ENCODE assay signal across 10 mouse cellular contexts in the genomic region with DNA sequence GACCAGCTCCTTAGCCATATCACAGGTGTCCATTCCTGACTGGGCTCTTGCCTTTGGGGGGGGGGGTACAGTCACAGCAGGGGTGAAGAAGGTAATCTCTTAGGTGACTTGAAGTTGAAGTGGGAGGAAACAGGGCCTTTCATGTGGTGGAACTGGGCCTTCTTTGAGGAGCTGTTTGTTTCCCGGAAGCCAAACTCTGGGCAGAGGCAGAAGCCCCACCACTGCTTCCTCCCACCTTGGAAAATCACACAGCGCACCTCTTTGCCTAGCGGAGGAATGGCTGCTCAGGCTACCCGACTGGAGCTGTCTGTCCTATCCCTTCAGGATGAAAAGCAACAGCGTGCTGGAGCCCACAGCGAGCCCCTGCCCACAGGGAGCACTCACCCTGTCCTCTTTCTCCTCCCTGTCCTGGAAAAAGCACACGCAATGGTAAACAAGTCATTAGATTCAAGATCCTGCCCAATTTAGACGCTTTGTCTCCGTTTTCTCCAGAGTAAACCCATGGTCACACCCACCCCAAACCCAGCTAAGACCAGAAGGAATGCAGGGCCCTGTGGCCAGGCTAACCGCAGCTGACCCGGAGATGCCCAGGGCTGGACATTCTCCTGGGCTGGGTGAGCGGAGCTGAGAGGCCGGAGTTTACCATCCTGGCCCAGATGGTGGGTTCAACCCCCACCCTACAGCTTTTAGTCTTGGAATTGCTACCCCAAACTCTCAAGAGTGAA. TPM values are rescaled to one million over a fixed set of nuclear protein-coding genes. Genes with fewer than 3 reads are reported as not detected.
DNase-seq lines count a peak whose midpoint lies in the region; ATAC-seq and TF ChIP-seq lines count a peak whose summit lies in the region.
"Had no signal": no experiment of that assay in that cellular context is flagged by ENCODE, and none has a peak within 500 bp of the region (broad histone marks: within the 10 kb centered on the region; RNA-seq: fewer than 3 reads in every experiment).

No protein-coding gene starts in this region.

- peak overlapping the region; percentile 54 for H3K27ac ChIP-seq in heart, embryonic 16.5 days (ENCODE audit: low read length)
- peak overlapping the region; percentile 74 for H3K27ac ChIP-seq in embryonic facial prominence, embryonic 14.5 days (replicated peaks; ENCODE audit: low read depth, low read length)
- peak overlapping the region; percentile 46 for H3K27ac ChIP-seq in liver, postnatal 0 days (ENCODE audit: low read depth)
- no peak overlapping the region for H3K27ac ChIP-seq in hindbrain, embryonic 12.5 days

- 62% methylated on average over 13 of the region's 13 CpGs for WGBS in heart, embryonic 16.5 days
- 54% methylated on average over 13 of the region's 13 CpGs for whole genome bisulfite sequencing in embryonic facial prominence, embryonic 14.5 days
- WGBS in liver, postnatal 0 days (ENCODE audit: insufficient replicate concordance), result 70% methylated on average over 13 of the region's 13 CpGs
- WGBS in hindbrain, embryonic 12.5 days, result 65% methylated on average over 13 of the region's 13 CpGs

- ATAC-seq in heart, embryonic 16.5 days (replicated peaks; ENCODE audit: extremely low read depth, insufficient read depth, low FRiP score), result no peak
- ATAC-seq in CD4-positive, CD25-positive, alpha-beta regulatory T cell, adult 4 months, result peak; percentile 82
- peak; percentile 31; the same call in 1 of the 2 replicates for ATAC-seq in embryonic facial prominence, embryonic 14.5 days (ENCODE audit: low read depth)
- ATAC-seq in liver, postnatal 0 days, result no peak
- no peak for ATAC-seq in hindbrain, embryonic 12.5 days (ENCODE audit: low FRiP score)
- ATAC-seq in erythroblast, adult 5-6 weeks (replicated peaks; ENCODE audit: low FRiP score, poor library complexity, severe bottlenecking), result no peak

- TF ChIP-seq CTCF in liver, postnatal 0 days (IDR thresholded peaks at IDR 0.05; ENCODE audit: low read depth), result no peak

- H3K9ac ChIP-seq in heart, embryonic 16.5 days (ENCODE audit: low read length), result peak overlapping the region; percentile 31; the same call in 1 of the 2 replicates
- H3K9ac ChIP-seq in embryonic facial prominence, embryonic 14.5 days (ENCODE audit: low read depth, low read length), result 0 out of 2 replicates have a peak overlapping the region, but pooled peaks have one; percentile 5
- no peak overlapping the region for H3K9ac ChIP-seq in liver, postnatal 0 days (replicated peaks)
- H3K9ac ChIP-seq in hindbrain, embryonic 12.5 days, result no peak overlapping the region
- H3K9ac ChIP-seq: hindbrain, embryonic 15.5 days had no signal

- no peaks in the 10 kb centered on the region for H3K36me3 ChIP-seq in heart, embryonic 16.5 days (ENCODE audit: control insufficient read depth, insufficient read depth)
- H3K36me3 ChIP-seq in embryonic facial prominence, embryonic 14.5 days (ENCODE audit: control insufficient read depth, insufficient read depth, low read length), result no peaks in the 10 kb centered on the region
- 0 out of 2 replicates have a peak, but pooled peaks cover 3% of the 10 kb centered on the region for H3K36me3 ChIP-seq in liver, postnatal 0 days (replicated peaks; ENCODE audit: insufficient read depth, low read length)
- H3K36me3 ChIP-seq in hindbrain, embryonic 12.5 days, result no peaks in the 10 kb centered on the region
- H3K36me3 ChIP-seq: hindbrain, embryonic 15.5 days had no signal

- TF ChIP-seq EP300 in liver, postnatal 0 days (IDR thresholded peaks at IDR 0.05; ENCODE audit: low read depth), result no peak

- DNase-seq in heart, adult 9 months (ENCODE audit: low spot score in 2 of 2), result no peak
- no peak for DNase-seq in embryonic facial prominence, embryonic 14.5 days (ENCODE audit: low spot score)
- no peak for DNase-seq in liver, postnatal 0 days
- DNase-seq in cerebellum, adult 8-10 months, result no peak
- DNase-seq: retina, postnatal 1 day had no signal

- no peaks in the 10 kb centered on the region for H3K9me3 ChIP-seq in heart, embryonic 16.5 days (replicated peaks; ENCODE audit: control insufficient read depth, low read length)
- no peaks in the 10 kb centered on the region for H3K9me3 ChIP-seq in embryonic facial prominence, embryonic 14.5 days (ENCODE audit: control insufficient read depth, low read length)
- H3K9me3 ChIP-seq in liver, postnatal 0 days (ENCODE audit: low read length), result no peaks in the 10 kb centered on the region
- H3K9me3 ChIP-seq in hindbrain, embryonic 12.5 days (replicated peaks), result no peaks in the 10 kb centered on the region
- H3K9me3 ChIP-seq: hindbrain, embryonic 15.5 days had no signal

- H3K4me1 ChIP-seq in heart, embryonic 16.5 days (ENCODE audit: control insufficient read depth, insufficient read depth, low read length), result peaks cover 35% of the 10 kb centered on the region
- peaks cover 36% of the 10 kb centered on the region for H3K4me1 ChIP-seq in embryonic facial prominence, embryonic 14.5 days (ENCODE audit: control insufficient read depth, insufficient read depth, low read length)
- peaks cover 46% of the 10 kb centered on the region for H3K4me1 ChIP-seq in liver, postnatal 0 days (ENCODE audit: insufficient read depth)
- H3K4me1 ChIP-seq in hindbrain, embryonic 12.5 days, result peaks cover 10% of the 10 kb centered on the region; the same call in 1 of the 2 replicates
- H3K4me1 ChIP-seq: hindbrain, embryonic 15.5 days had no signal

- no peaks in the 10 kb centered on the region for H3K27me3 ChIP-seq in heart, embryonic 16.5 days (ENCODE audit: control insufficient read depth, insufficient read depth, low read length)
- H3K27me3 ChIP-seq in embryonic facial prominence, embryonic 14.5 days (replicated peaks; ENCODE audit: control insufficient read depth, insufficient read depth, low read length), result no peaks in the 10 kb centered on the region
- no peaks in the 10 kb centered on the region for H3K27me3 ChIP-seq in liver, postnatal 0 days (ENCODE audit: insufficient read depth, low read length)
- no peaks in the 10 kb centered on the region for H3K27me3 ChIP-seq in hindbrain, embryonic 12.5 days
- H3K27me3 ChIP-seq: hindbrain, embryonic 15.5 days had no signal

- no peak overlapping the region for H3K4me3 ChIP-seq in heart, embryonic 16.5 days (ENCODE audit: low read length)
- no peak overlapping the region for H3K4me3 ChIP-seq in embryonic facial prominence, embryonic 14.5 days (ENCODE audit: low read depth, low read length)
- no peak overlapping the region for H3K4me3 ChIP-seq in liver, postnatal 0 days (ENCODE audit: low read depth, low read length)
- H3K4me3 ChIP-seq in hindbrain, embryonic 12.5 days, result no peak overlapping the region
- H3K4me3 ChIP-seq: hindbrain, embryonic 15.5 days had no signal

- H3K4me2 ChIP-seq in heart, embryonic 16.5 days (ENCODE audit: low read depth, low read length), result no peak overlapping the region
- H3K4me2 ChIP-seq in embryonic facial prominence, embryonic 14.5 days (ENCODE audit: low read depth, low read length), result peak overlapping the region; percentile 28
- 0 out of 2 replicates have a peak overlapping the region, but pooled peaks have one; percentile 5 for H3K4me2 ChIP-seq in liver, postnatal 0 days (ENCODE audit: low read depth, low read length)
- H3K4me2 ChIP-seq in hindbrain, embryonic 12.5 days (replicated peaks), result no peak overlapping the region
- H3K4me2 ChIP-seq: hindbrain, embryonic 15.5 days had no signal

RNA-seq across cellular contexts. Expression of a gene that starts 24.1 kb away (rescaled TPM):
- polyA plus RNA-seq in heart, embryonic 16.5 days (2015; fragmentation: Nextera tagmentation; extraction: Ambion mirVana), result 20.1 and 23.4 TPM in 2 replicates
- 100 to 1,000 TPM; 105 to 118 TPM for polyA plus RNA-seq in CD4-positive, CD25-positive, alpha-beta regulatory T cell, adult 4 months (2017; shearing (Covaris generic))
- 18.8 and 22.9 TPM in 2 replicates for polyA plus RNA-seq in embryonic facial prominence, embryonic 14.5 days (2014; fragmentation: Nextera tagmentation; extraction: Ambion mirVana)
- 9.4 and 11.5 TPM in 2 replicates for polyA plus RNA-seq in liver, postnatal 0 days (2015; fragmentation: Nextera tagmentation; extraction: Ambion mirVana)
- 24.4 and 26.4 TPM in 2 replicates for polyA plus RNA-seq in hindbrain, embryonic 12.5 days (2016; fragmentation: Nextera tagmentation; extraction: Ambion mirVana)
- total RNA-seq in erythroblast, adult 5-6 weeks (2015; ENCODE audit: low replicate concordance), result 27.3 and 30.5 TPM in 2 replicates
- 21.7 and 26.2 TPM in 2 replicates for total RNA-seq in erythroblast, adult 5-6 weeks (2017; ENCODE audit: low replicate concordance)

Comparison
In these comparisons a context has a peak if more than half of its experiments do, and no peak if none do; other contexts are left out.
1. ATAC-seq: peak in CD4-positive, CD25-positive, alpha-beta regulatory T cell, adult 4 months (single experiment) and embryonic facial prominence, embryonic 14.5 days (single experiment); none in heart, embryonic 16.5 days (single experiment), liver, postnatal 0 days (single experiment), hindbrain, embryonic 12.5 days (single experiment) and erythroblast, adult 5-6 weeks (single experiment).
2. H3K4me2 ChIP-seq: peak in embryonic facial prominence, embryonic 14.5 days (single experiment) and liver, postnatal 0 days (single experiment); none in heart, embryonic 16.5 days (single experiment) and hindbrain, embryonic 12.5 days (single experiment).
3. H3K9ac ChIP-seq: peak in heart, embryonic 16.5 days (single experiment) and embryonic facial prominence, embryonic 14.5 days (single experiment); none in liver, postnatal 0 days (single experiment) and hindbrain, embryonic 12.5 days (single experiment).